Mouse (Mus musculus) right cerebral cortex, postnatal 25 days (tissue): ENCODE results near the gene Crhr1.
"Not testable (repeated sequence)": the region's sequence is repeated elsewhere in the genome, so short reads cannot be mapped to it uniquely, and the experiment has no call there.

Experiments
- DNase-seq: peaks from one replicate; pipeline ENCODE4 v3.0.0; 2022

Gene Crhr1

GRCm38 (mm10) chr11:104203271-104203670 lies 70.6 kb downstream of the Crhr1 start:
- no peak for DNase-seq

- no peak for DNase-seq
These were observed 73.9 kb downstream of the Crhr1 start for GRCm38 (mm10) chr11:104206573-104206972.

- no peak for DNase-seq
These were observed 76.4 kb downstream of the Crhr1 start for GRCm38 (mm10) chr11:104209041-104209440.

GRCm38 (mm10) chr11:104211251-104211650 lies 78.6 kb downstream of the Crhr1 start:
- no peak for DNase-seq

GRCm38 (mm10) chr11:104214128-104214527 lies 81.5 kb downstream of the Crhr1 start:
- not testable (repeated sequence) for DNase-seq

- no peak for DNase-seq
These were observed 85.4 kb downstream of the Crhr1 start for GRCm38 (mm10) chr11:104218075-104218474.

GRCm38 (mm10) chr11:104220291-104220690 lies 87.6 kb downstream of the Crhr1 start:
- no peak for DNase-seq

GRCm38 (mm10) chr11:104221751-104222150 lies 89.1 kb downstream of the Crhr1 start:
- no peak for DNase-seq

GRCm38 (mm10) chr11:104223301-104223700 lies 90.6 kb downstream of the Crhr1 start:
- no peak for DNase-seq
